Mouse (Mus musculus) G1E (cell line): ENCODE measurements around the gene Bsdc1.

ENCODE experiments used
- CTCF ChIP-seq: IDR thresholded peaks from 2 replicates; pipeline ENCODE4 v1.5.1; 2012; ENCODE audit warnings: low read depth, low read length, inconsistent platforms, mixed read lengths
- GATA1 ChIP-seq: IDR thresholded peaks from 2 replicates; pipeline ENCODE4 v1.6.1; 2012; ENCODE audit warnings: borderline replicate concordance, low read length, inconsistent platforms, mixed read lengths
- GATA2 ChIP-seq: IDR thresholded peaks from 2 replicates; pipeline ENCODE4 v1.6.1; 2012; ENCODE audit warnings: low read depth, low read length, inconsistent platforms, borderline replicate concordance
- POLR2AphosphoS5 ChIP-seq: IDR thresholded peaks from 2 replicates; pipeline ENCODE4 v1.6.1; 2012; ENCODE audit warnings: low read depth, low read length, inconsistent platforms; ENCODE audit not compliant: insufficient replicate concordance
- TAL1 ChIP-seq: conservative IDR thresholded peaks from 2 replicates; pipeline ENCODE4 v1.6.1; 2012; ENCODE audit warnings: low read depth, low read length, inconsistent platforms, mixed read lengths

DNA sequence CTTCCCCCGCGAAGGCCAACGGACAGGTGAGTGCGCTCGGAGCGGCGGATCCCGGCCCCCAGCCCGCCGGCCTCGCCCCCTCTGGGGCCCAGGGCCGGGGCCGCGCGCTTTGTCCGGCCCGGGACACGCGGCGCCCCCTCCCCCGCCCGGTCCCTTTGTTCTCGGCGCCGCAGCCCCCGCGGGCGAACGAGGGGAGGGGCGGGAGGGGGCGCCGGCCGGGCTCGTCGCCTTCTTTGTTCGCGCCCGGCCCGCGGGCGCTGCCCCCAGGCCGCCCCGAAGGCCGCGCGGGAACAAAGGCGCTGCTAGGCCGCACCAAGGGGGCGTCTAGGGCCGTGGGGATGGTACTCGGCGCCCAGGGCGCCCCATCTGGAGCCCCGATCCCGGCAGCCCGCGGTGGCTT lies 52.5 kb downstream of the Bsdc1 start:
- TF ChIP-seq TAL1 (no peak), CTCF (no peak), POLR2AphosphoS5 (no peak), GATA1 (no peak), GATA2 (no peak)
